Mouse (Mus musculus) spleen, adult 2 months (tissue): ENCODE results near the gene Cerk. TPM values are rescaled to one million over a fixed set of nuclear protein-coding genes. Genes with fewer than 3 reads are reported as not detected.
"Not testable (repeated sequence)": the region's sequence is repeated elsewhere in the genome, so short reads cannot be mapped to it uniquely, and the experiment has no call there.

Source experiments
- DNase-seq, 2 experiments: peaks; one replicate each; pipeline versions ENCODE4 v3.0.0 to v3.0.0-alpha.2; 2012 to 2021; ENCODE audit warnings: low spot score in 2 of 2, low read depth in 1 of 2
- H3K27ac ChIP-seq: fragments of 200-500 bp; 2 replicates; pipeline ENCODE4 v1.5.1; 2012; ENCODE audit warnings: low read length, inconsistent platforms; ENCODE audit not compliant: insufficient read depth
- H3K27me3 ChIP-seq: fragments of 200-500 bp; 2 replicates; pipeline ENCODE4 v1.6.1; 2012; ENCODE audit warnings: mild to moderate bottlenecking, moderate library complexity, low read length, inconsistent platforms; ENCODE audit not compliant: control insufficient read depth, insufficient read depth
- H3K36me3 ChIP-seq: fragments of 200-500 bp; 2 replicates; pipeline ENCODE4 v1.6.1; 2012; ENCODE audit warnings: mild to moderate bottlenecking, low read length, inconsistent platforms; ENCODE audit not compliant: control insufficient read depth, insufficient read depth
- H3K4me1 ChIP-seq: fragments of 200-500 bp; 2 replicates; pipeline ENCODE4 v1.6.1; 2011; ENCODE audit warnings: inconsistent platforms; ENCODE audit not compliant: control insufficient read depth, insufficient read depth, insufficient read length
- H3K4me3 ChIP-seq: fragments of 200-500 bp; 2 replicates; pipeline ENCODE4 v1.5.1; 2011; ENCODE audit warnings: mild to moderate bottlenecking, inconsistent platforms; ENCODE audit not compliant: insufficient read depth, insufficient read length; ENCODE audit errors: extremely low read depth
- CTCF ChIP-seq: fragments of 200-500 bp; IDR thresholded peaks from 2 replicates; pipeline ENCODE4 v1.5.1; 2011; ENCODE audit warnings: mild to moderate bottlenecking, inconsistent platforms; ENCODE audit not compliant: insufficient read depth, insufficient read length, insufficient replicate concordance; ENCODE audit errors: extremely low read depth
- POLR2A ChIP-seq: fragments of 200-500 bp; IDR thresholded peaks from 2 replicates; pipeline ENCODE4 v1.6.1; 2011; ENCODE audit warnings: low read depth, low read length, inconsistent platforms
- WGBS: fragments of 180-500 bp; shearing (Covaris S2); methylation state at CpG from one replicate; pipeline ENCODE4 v1.1.7; 2018; 5-methylcytosine and 5-hydroxymethylcytosine counted together
- polyA plus RNA-seq: library from polyadenylated mRNA; depleted of rRNA; stranded (reverse); fragments of >200 nt; gene quantifications from 2 replicates; pipeline ENCODE4 v1.2.3, GENCODE M21; 2012

The Cerk gene
- polyA plus RNA-seq, 1 experiment: 64.4 TPM

GRCm38 (mm10) chr15:86181941-86182439 lies 4.0 kb downstream of the Cerk start:
- peak in 1 of 2 experiments; percentile 66 for DNase-seq
- Histone ChIP-seq H3K27me3 (no peaks in the 10 kb centered on the region), H3K36me3 (no peaks in the 10 kb centered on the region), H3K4me1 (peaks cover 26% of the 10 kb centered on the region; the same call in 1 of the 2 replicates), H3K27ac (peak overlapping the region; percentile 97), H3K4me3 (peak overlapping the region; percentile 48)
- whole genome bisulfite sequencing: 3% methylated on average over 11 of the region's 11 CpGs
- no peak for TF ChIP-seq CTCF
- TF ChIP-seq POLR2A: no peak

GRCm38 (mm10) chr15:86181321-86181720 lies 4.6 kb downstream of the Cerk start:
- not testable (repeated sequence) for H3K27me3 ChIP-seq, DNase-seq, H3K4me3 ChIP-seq, H3K36me3 ChIP-seq
- H3K27ac ChIP-seq: peak overlapping the region; percentile 97
- 86% methylated on average over 3 of the region's 3 CpGs for WGBS
- H3K4me1 ChIP-seq: peaks cover 24% of the 10 kb centered on the region; the same call in 1 of the 2 replicates

- peak in 1 of 2 experiments; percentile 65 for DNase-seq
- peaks cover 23% of the 10 kb centered on the region; the same call in 1 of the 2 replicates for H3K4me1 ChIP-seq
- no peaks in the 10 kb centered on the region for H3K36me3 ChIP-seq
- no peak overlapping the region for H3K4me3 ChIP-seq
- H3K27ac ChIP-seq: peak overlapping the region; percentile 91
- 19% methylated on average over 4 of the region's 4 CpGs for WGBS
- TF ChIP-seq POLR2A (no peak), CTCF (no peak)
- no peaks in the 10 kb centered on the region for H3K27me3 ChIP-seq
These were observed 5.5 kb downstream of the Cerk start for GRCm38 (mm10) chr15:86180427-86180826.

- TF ChIP-seq CTCF (no peak), POLR2A (no peak)
- 88% methylated on average over 6 of the region's 6 CpGs for WGBS
- Histone ChIP-seq H3K4me1 (peaks cover 37% of the 10 kb centered on the region; the same call in 1 of the 2 replicates), H3K27ac (no peak overlapping the region), H3K27me3 (no peaks in the 10 kb centered on the region), H3K4me3 (no peak overlapping the region), H3K36me3 (no peaks in the 10 kb centered on the region)
- DNase-seq: no peak
These were observed 7.3 kb downstream of the Cerk start for GRCm38 (mm10) chr15:86178594-86178993.

GRCm38 (mm10) chr15:86177703-86178251 lies 8.2 kb downstream of the Cerk start:
- not testable (repeated sequence) for DNase-seq, H3K27me3 ChIP-seq, H3K27ac ChIP-seq, H3K36me3 ChIP-seq, H3K4me3 ChIP-seq
- H3K4me1 ChIP-seq: peaks cover 37% of the 10 kb centered on the region; the same call in 1 of the 2 replicates
- 21% methylated on average over 2 of the region's 2 CpGs for WGBS

GRCm38 (mm10) chr15:86176771-86177702 lies 8.9 kb downstream of the Cerk start:
- Histone ChIP-seq H3K27me3 (no peaks in the 10 kb centered on the region), H3K4me1 (peaks cover 44% of the 10 kb centered on the region; the same call in 1 of the 2 replicates), H3K27ac (no peak overlapping the region), H3K36me3 (no peaks in the 10 kb centered on the region), H3K4me3 (no peak overlapping the region)
- WGBS: 89% methylated on average over 21 of the region's 22 CpGs
- TF ChIP-seq CTCF (no peak), POLR2A (no peak)
- DNase-seq: no peak

- Histone ChIP-seq H3K36me3 (no peaks in the 10 kb centered on the region), H3K4me3 (no peak overlapping the region), H3K27ac (no peak overlapping the region), H3K4me1 (peaks cover 48% of the 10 kb centered on the region; the same call in 1 of the 2 replicates), H3K27me3 (no peaks in the 10 kb centered on the region)
- TF ChIP-seq CTCF: no peak
- no peak for TF ChIP-seq POLR2A
- WGBS: 87% methylated on average over 10 of the region's 10 CpGs
- DNase-seq: no peak
These were observed 9.8 kb downstream of the Cerk start for GRCm38 (mm10) chr15:86176166-86176565.
